12 mouse cellular contexts compared by ENCODE assay signal in genomic region chr14:95984021-95984420, GRCm38 (mm10).
DNase-seq lines count a peak whose midpoint lies in the region; TF ChIP-seq lines count a peak whose summit lies in the region.
"Had no signal": no experiment of that assay in that cellular context is flagged by ENCODE, and none has a peak within 500 bp of the region (broad histone marks: within the 10 kb centered on the region; RNA-seq: fewer than 3 reads in every experiment).

No protein-coding gene starts in this region.

- no peak for TF ChIP-seq CTCF in cerebellum, adult 2 months (IDR thresholded peaks at IDR 0.05; ENCODE audit: borderline replicate concordance, insufficient read depth, low read depth, low read length)

- H3K4me1 ChIP-seq in cerebellum, adult 2 months (ENCODE audit: control insufficient read depth, insufficient read depth, low read length) = no peaks in the 10 kb centered on the region
- H3K4me1 ChIP-seq: embryonic facial prominence, embryonic 15.5 days; liver, embryonic 12.5 days had no signal

- no peaks in the 10 kb centered on the region for H3K27me3 ChIP-seq in cerebellum, adult 2 months (ENCODE audit: control insufficient read depth, insufficient read depth, low read length)
- H3K27me3 ChIP-seq: embryonic facial prominence, embryonic 15.5 days; liver, embryonic 12.5 days had no signal

- no peak overlapping the region for H3K27ac ChIP-seq in cerebellum, adult 2 months (ENCODE audit: insufficient read depth, low read length)
- H3K27ac ChIP-seq: embryonic facial prominence, embryonic 15.5 days; liver, embryonic 12.5 days had no signal

- peak; percentile 8 to 16 for DNase-seq in cerebellum, postnatal 14 days
- DNase-seq in cerebellum, adult 2 months = no peak
- DNase-seq in layer of hippocampus, adult 11-12 months (ENCODE audit: low spot score) = peak; percentile 20
- no peak for DNase-seq in layer of hippocampus, postnatal 36 days
- DNase-seq in Muller cell, postnatal 12 days (ENCODE audit: inconsistent ontology term) = peak; percentile 16
- DNase-seq in layer of hippocampus, adult 9-10 months (ENCODE audit: low spot score) = peak; percentile 6
- DNase-seq in gastrocnemius, postnatal 25 days = no peak
- DNase-seq in spleen, postnatal 10 days (ENCODE audit: low spot score in 2 of 2) = no peak
- DNase-seq: heart, postnatal 4 days; kidney, postnatal 4 days had no signal

- no peak for TF ChIP-seq POLR2A in cerebellum, adult 2 months (IDR thresholded peaks at IDR 0.05; ENCODE audit: borderline replicate concordance, insufficient read depth, low read length)

- WGBS in cerebellum, adult 2 months = 55% methylated on average over 2 of the region's 2 CpGs

- no peak overlapping the region for H3K4me3 ChIP-seq in cerebellum, adult 2 months (replicated peaks; ENCODE audit: insufficient read depth, low read depth, low read length)
- H3K4me3 ChIP-seq: embryonic facial prominence, embryonic 15.5 days; liver, embryonic 12.5 days had no signal

Comparison
In these comparisons a context has a peak if more than half of its experiments do, and no peak if none do; other contexts are left out.
1. DNase-seq: peak in cerebellum, postnatal 14 days (2 of 2), layer of hippocampus, adult 11-12 months (single experiment), Muller cell, postnatal 12 days (single experiment) and layer of hippocampus, adult 9-10 months (single experiment); none in cerebellum, adult 2 months (0 of 2), layer of hippocampus, postnatal 36 days (0 of 2), gastrocnemius, postnatal 25 days (single experiment) and spleen, postnatal 10 days (0 of 2).